Mouse (Mus musculus): ENCODE results near the gene Plaur. TPM values are rescaled to one million over a fixed set of nuclear protein-coding genes. Genes with fewer than 3 reads are reported as not detected.

Gene Plaur
- polyA plus RNA-seq, 1 experiment from 2014 or later: 1.1 TPM

Other genes starting within 250 kb of the Plaur start
- 5.4 and 7.1 TPM in 2 replicates for gene Zfp109, start 224.9 kb upstream of the Plaur start, polyA plus RNA-seq (2016; fragmentation: Nextera tagmentation; extraction: Ambion mirVana)
- gene Zfp108, start 207.7 kb upstream of the Plaur start, polyA plus RNA-seq (2016; fragmentation: Nextera tagmentation; extraction: Ambion mirVana): 2.2 and 2.7 TPM in 2 replicates
- gene Zfp93, start 192.1 kb upstream of the Plaur start, polyA plus RNA-seq (2016; fragmentation: Nextera tagmentation; extraction: Ambion mirVana): 7.1 and 9.6 TPM in 2 replicates
- gene Zfp61, start 161.3 kb upstream of the Plaur start, polyA plus RNA-seq (2016; fragmentation: Nextera tagmentation; extraction: Ambion mirVana): 39.6 and 41.9 TPM in 2 replicates
- gene Zfp94, start 145.8 kb upstream of the Plaur start, polyA plus RNA-seq (2016; fragmentation: Nextera tagmentation; extraction: Ambion mirVana): 12.9 and 13.2 TPM in 2 replicates
- gene Tescl, start 128.5 kb upstream of the Plaur start, polyA plus RNA-seq (2016; fragmentation: Nextera tagmentation; extraction: Ambion mirVana): 0.17 TPM in 1 of 2 replicates, not detected in the other
- not detected in 2 replicates for gene Lypd5, start 113.3 kb upstream of the Plaur start, polyA plus RNA-seq (2016; fragmentation: Nextera tagmentation; extraction: Ambion mirVana)
- gene Kcnn4, start 92.2 kb upstream of the Plaur start, polyA plus RNA-seq (2016; fragmentation: Nextera tagmentation; extraction: Ambion mirVana): 3.8 and 5.1 TPM in 2 replicates
- gene Smg9, start 62.9 kb upstream of the Plaur start, polyA plus RNA-seq (2016; fragmentation: Nextera tagmentation; extraction: Ambion mirVana): 26.5 and 28.5 TPM in 2 replicates
- not detected in 2 replicates for gene Irgc1, start 10.2 kb upstream of the Plaur start, polyA plus RNA-seq (2016; fragmentation: Nextera tagmentation; extraction: Ambion mirVana)
- 9.3 and 10.0 TPM in 2 replicates for gene Cadm4, start 19.5 kb downstream of the Plaur start, polyA plus RNA-seq (2016; fragmentation: Nextera tagmentation; extraction: Ambion mirVana)
- 111 and 113 TPM in 2 replicates for gene Zfp428, start 44.5 kb downstream of the Plaur start, polyA plus RNA-seq (2016; fragmentation: Nextera tagmentation; extraction: Ambion mirVana)
- 0.82 and 1.3 TPM in 2 replicates for gene AC161166.1, start 50.0 kb downstream of the Plaur start, polyA plus RNA-seq (2016; fragmentation: Nextera tagmentation; extraction: Ambion mirVana)
- gene Irgq, start 68.2 kb downstream of the Plaur start, polyA plus RNA-seq (2016; fragmentation: Nextera tagmentation; extraction: Ambion mirVana): 6.9 and 7.3 TPM in 2 replicates
- gene Pinlyp, start 83.6 kb downstream of the Plaur start, polyA plus RNA-seq (2016; fragmentation: Nextera tagmentation; extraction: Ambion mirVana): not detected in 2 replicates
- 174 and 177 TPM in 2 replicates for gene Xrcc1, start 83.8 kb downstream of the Plaur start, polyA plus RNA-seq (2016; fragmentation: Nextera tagmentation; extraction: Ambion mirVana)
- 24.4 and 26.6 TPM in 2 replicates for gene Ethe1, start 125.1 kb downstream of the Plaur start, polyA plus RNA-seq (2016; fragmentation: Nextera tagmentation; extraction: Ambion mirVana)
- 1.4 TPM in 2 replicates for gene Zfp575, start 125.2 kb downstream of the Plaur start, polyA plus RNA-seq (2016; fragmentation: Nextera tagmentation; extraction: Ambion mirVana)
- gene Phldb3, start 148.3 kb downstream of the Plaur start, polyA plus RNA-seq (2016; fragmentation: Nextera tagmentation; extraction: Ambion mirVana): not detected in 2 replicates
- gene Lypd3, start 174.1 kb downstream of the Plaur start, polyA plus RNA-seq (2016; fragmentation: Nextera tagmentation; extraction: Ambion mirVana): 0.36 and 0.88 TPM in 2 replicates
- not detected in 2 replicates for gene Tex101, start 214.2 kb downstream of the Plaur start, polyA plus RNA-seq (2016; fragmentation: Nextera tagmentation; extraction: Ambion mirVana)
- not detected in 2 replicates for gene BC049730, start 246.8 kb downstream of the Plaur start, polyA plus RNA-seq (2016; fragmentation: Nextera tagmentation; extraction: Ambion mirVana)